Mouse (Mus musculus): Measurements from ENCODE around the gene Ntf3.

Gene Ntf3

GRCm38 (mm10) chr6:126106051-126106797 is 60.5 kb downstream of the Ntf3 start:
- DNase-seq (ENCODE audit: inconsistent ontology term): peak; percentile 81

GRCm38 (mm10) chr6:126105083-126105740 is 61.5 kb downstream of the Ntf3 start:
- peak; percentile 89 for DNase-seq (ENCODE audit: inconsistent ontology term)

- no peak for DNase-seq (ENCODE audit: inconsistent ontology term)
These were observed 64.1 kb downstream of the Ntf3 start for GRCm38 (mm10) chr6:126102571-126102970.

- no peak for DNase-seq (ENCODE audit: inconsistent ontology term)
These were observed 64.7 kb downstream of the Ntf3 start for GRCm38 (mm10) chr6:126102007-126102406.

- DNase-seq (ENCODE audit: inconsistent ontology term): no peak
These were observed 66.1 kb downstream of the Ntf3 start for GRCm38 (mm10) chr6:126100579-126100978.

DNA sequence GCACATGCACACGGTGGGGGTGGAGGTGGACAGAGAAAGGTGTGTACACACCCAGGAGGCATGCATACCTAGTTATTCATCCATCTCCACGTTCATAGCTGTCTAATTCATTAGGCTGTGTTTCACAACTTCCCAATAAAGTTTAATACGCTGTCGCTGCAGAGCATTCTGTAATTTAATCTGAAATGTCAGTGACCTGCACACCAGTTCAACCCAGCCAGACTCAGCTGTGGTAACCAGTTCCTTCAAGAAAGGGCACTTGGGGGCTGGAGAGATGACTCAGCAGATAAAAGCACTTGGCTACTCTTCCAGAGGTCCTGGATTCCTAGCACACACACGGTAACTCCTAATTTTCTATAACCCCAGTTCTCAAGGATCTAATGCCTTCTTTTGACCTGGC is 69.2 kb downstream of the Ntf3 start:
- no peak for DNase-seq (ENCODE audit: inconsistent ontology term)

DNA sequence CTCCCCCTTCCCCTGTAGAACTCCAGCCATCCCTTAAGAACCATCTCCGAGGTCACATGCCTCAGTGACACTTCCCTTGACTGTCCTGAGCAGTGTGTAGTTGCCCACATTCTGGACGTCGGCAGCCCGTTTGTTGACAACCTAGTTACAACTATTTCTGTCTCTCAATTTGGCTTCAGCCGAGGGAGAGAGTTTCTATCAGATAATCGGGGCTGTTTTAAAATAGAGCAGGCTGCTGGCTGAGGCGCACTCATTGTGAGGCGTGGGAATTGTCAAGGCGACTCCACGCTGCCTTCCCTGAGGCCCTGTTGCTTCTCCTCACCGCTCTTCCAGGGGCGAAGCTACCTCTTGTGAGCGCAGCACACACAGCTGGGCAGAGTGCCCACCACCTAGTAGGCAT is 70.6 kb downstream of the Ntf3 start:
- no peak for DNase-seq (ENCODE audit: inconsistent ontology term)

DNA sequence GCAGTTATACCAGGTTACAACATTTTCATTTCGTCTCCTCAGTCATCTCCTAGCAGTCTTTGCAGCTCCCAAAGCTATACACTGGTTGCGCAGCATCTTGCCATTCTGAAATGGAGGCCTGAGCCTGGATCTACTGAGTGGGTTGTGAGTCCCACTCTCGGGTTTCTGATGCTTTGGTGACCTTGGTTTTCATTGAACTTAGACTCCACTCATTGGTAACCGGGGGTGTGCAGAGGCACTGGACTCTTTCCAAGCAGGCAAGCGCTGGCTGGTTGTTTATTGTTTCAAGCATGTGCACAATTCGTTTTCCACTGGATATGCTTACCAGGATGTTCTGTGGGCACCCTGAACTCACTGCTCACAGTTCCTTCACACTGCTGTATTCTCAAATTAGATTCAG is 71.7 kb downstream of the Ntf3 start:
- DNase-seq (ENCODE audit: inconsistent ontology term): no peak

DNA sequence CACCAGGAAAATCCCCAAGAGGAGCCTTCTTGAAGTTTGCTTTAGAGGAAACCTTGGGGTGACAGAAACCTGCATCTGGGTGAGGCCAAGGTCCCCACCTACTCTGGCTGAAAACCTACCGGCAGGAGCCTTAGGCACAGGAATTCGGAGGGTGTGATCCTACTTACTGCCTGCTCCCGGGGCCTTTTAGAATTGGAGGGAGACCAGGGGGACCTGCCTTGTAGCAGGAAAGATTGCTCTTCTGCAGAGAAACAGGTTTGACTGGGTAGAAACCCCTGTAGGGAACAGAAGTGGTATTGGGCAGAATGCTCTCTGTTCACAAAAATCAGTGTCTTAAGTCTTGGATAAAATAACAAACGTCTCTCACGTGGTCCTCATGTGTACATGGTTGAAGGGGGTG is 74.7 kb downstream of the Ntf3 start:
- no peak for DNase-seq (ENCODE audit: inconsistent ontology term)

DNA sequence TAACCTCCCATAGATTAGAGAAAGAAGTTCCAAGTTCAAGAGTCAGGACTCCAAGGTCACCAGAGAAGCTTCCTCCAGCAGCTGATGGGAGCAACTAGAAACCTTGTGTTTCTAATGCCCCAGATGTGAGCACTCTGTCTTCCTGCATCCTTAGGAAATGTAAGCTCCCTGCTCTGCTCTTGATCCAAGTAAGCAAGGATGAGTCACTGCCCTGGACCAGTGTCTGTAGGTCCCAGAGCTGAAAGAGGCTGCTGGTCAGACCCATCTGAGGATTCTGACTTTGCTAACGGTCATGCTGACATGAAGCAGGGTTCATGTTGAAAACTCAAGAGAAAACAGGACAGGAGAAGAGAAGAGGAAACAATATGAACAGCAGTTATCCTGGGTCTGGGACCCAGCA is 76.6 kb downstream of the Ntf3 start:
- DNase-seq (ENCODE audit: inconsistent ontology term): no peak

DNA sequence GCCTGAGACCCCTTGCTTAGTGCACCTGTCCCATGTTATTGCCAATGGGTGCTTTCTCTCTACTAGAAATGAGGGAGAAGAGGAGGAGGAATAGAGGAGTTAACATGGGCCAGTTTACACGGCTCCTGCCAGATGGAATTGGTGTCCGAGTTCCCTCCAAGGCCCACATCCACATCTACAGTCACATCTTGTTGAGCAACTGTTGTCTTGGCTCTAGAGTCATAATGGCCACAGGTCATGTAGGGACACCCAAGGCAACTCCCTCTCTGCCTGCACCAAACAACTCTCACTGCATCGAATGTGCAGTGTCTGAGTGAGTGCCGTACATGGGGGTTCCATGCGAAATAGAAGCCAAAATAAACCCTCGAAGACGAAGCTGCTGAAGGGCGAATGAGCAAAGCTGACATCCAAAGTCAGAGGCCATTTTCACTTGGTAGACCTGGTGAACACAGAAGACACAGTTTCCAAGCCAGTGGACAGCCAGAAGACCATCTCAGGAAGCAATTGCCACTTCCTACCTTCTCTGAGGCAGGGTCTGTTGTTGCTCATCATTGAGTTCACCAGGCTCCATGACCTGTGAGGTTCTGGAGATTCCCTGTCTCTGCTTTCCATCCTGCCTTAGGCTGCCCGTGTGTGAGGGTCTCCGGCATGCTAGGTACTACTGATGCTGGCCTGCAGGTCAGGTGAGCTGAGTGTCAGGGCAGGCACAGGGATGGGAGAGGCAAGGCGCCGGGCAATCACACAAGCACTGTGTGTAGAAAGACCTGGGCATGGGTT is 78.0 kb downstream of the Ntf3 start:
- DNase-seq (ENCODE audit: inconsistent ontology term): no peak

- DNase-seq (ENCODE audit: inconsistent ontology term): no peak
These were observed 80.3 kb downstream of the Ntf3 start for GRCm38 (mm10) chr6:126086321-126086950.

DNA sequence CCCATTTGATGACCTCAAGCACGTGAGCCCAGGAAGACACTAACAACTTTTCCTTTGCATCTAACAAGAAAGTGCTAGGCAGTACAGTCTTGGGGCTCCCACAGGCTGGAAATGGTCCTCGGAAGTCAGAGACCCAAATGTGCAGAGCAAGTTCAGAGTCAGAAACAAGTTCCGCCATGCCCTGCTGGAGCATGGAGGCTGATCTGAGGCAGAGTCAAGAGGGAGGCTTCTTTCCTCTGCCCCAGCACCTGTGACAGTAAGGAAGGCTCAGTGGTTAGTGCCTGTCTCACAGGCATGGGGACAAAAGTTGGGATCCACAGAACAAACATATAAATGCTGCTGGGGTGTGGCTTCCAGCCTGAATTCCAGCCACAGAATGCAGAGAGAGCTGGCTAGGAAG is 86.2 kb downstream of the Ntf3 start:
- DNase-seq (ENCODE audit: inconsistent ontology term): no peak

GRCm38 (mm10) chr6:126057706-126058105 is 109.0 kb downstream of the Ntf3 start:
- DNase-seq (ENCODE audit: inconsistent ontology term): no peak

GRCm38 (mm10) chr6:126053136-126053535 is 113.6 kb downstream of the Ntf3 start:
- DNase-seq (ENCODE audit: inconsistent ontology term): no peak

Data from Muller cell, postnatal 12 days (primary cell).